Mouse (Mus musculus) neutrophil, adult 5-6 weeks (primary cell): ENCODE data around the gene Cd24a. TPM values are rescaled to one million over a fixed set of nuclear protein-coding genes. Genes with fewer than 3 reads are reported as not detected.

Experiments
- ATAC-seq: fragments of 151-379, 151-347 bp; 2 replicates; pipeline ENCODE4 v1.8.0; 2017; ENCODE audit warnings: mild to moderate bottlenecking, moderate TSS enrichment; ENCODE audit not compliant: insufficient number of reproducible peaks, poor library complexity, low FRiP score, severe bottlenecking; ENCODE audit errors: extremely low read depth
- total RNA-seq: library from RNA; stranded (forward); fragments of 200-1000 nt; gene quantifications from 2 replicates; pipeline ENCODE4 v1.2.3, GENCODE M21; 2017

Gene Cd24a
- total RNA-seq, 1 experiment from 2014 or later, result 713 TPM

DNA sequence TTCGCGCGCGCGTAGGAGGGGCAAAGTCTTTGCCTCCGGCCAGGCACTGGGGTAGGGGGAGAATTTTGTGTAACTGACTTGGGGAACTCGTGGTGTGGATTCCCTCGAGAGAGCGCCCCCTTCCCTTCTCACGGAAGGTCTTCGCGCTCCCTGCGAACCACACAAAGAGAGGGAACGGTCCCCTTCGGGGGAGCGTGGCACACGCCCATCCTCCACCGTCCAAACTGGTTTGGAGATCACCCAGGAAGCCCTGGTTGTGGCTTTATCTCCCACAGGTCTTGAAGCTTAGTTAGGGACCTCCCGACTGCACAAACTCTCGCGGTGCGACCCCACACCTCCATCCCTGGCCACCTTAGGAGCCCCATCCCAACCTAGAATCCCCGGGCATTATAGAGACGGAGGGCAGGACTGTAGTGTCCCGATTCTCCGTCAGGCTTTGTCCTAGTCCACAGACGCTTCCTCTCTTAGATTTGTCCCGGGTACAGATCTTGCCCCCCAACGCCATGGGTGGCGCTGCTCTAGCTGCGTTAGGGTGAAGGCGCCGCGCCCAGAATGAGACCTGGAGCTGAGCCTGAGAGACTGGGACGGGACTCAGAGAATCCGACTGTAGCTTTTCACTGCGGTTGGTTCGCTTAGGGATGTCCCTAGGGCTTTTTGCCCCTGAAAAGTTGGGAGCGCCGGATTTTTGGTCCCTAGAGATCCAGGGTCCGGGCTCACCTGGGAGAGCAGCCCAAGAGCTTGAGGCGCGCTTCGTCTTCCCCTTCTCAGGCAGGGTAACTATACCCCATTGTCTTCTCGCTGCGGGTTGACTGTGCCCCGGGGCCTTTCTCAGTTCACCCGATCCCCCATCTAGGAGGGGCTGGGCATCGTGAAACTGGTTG is 1.5 kb downstream of the Cd24a start:
- peak; percentile 7; the same call in 1 of the 2 replicates for ATAC-seq

DNA sequence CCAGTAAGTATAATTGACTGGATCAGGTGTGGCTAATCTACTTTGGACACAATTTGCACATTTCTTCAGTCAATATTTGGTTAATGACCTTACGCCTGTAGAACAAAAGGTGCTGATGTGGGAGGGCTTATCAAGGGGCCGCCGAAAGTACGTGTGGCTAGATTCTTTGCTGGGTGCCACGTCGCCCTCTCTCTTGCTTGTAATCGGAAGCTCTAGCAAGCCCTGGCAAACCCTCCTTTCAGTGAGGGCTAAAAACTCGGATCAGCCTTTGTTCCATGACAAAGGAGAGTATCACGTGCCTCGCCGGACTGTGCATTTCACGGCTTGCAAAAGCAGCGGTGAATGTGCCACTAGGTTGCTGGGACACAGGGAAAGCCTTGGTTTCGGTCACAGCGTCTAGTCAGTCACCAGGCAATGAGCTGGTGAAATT is 2.6 kb downstream of the Cd24a start:
- no peak for ATAC-seq

DNA sequence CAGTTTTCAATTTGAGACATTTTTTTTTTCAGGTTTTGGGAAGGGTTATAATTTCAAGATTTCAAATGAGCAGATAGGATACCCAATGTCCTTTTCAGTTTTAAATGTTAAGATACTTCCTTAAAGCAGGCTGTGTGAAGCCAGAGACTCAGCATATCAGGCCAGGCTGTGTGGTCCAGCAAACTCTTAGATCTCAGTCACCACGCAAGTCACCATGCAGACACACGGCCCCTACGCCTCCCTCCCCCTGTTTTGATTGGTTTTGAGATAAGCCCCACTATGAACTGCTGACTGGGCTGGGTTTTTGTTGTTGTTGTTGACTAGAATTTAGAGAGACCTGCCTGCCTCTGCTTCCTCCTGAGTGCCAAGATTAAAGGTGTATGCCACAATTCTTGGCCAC is 3.2 kb downstream of the Cd24a start:
- no peak for ATAC-seq

DNA sequence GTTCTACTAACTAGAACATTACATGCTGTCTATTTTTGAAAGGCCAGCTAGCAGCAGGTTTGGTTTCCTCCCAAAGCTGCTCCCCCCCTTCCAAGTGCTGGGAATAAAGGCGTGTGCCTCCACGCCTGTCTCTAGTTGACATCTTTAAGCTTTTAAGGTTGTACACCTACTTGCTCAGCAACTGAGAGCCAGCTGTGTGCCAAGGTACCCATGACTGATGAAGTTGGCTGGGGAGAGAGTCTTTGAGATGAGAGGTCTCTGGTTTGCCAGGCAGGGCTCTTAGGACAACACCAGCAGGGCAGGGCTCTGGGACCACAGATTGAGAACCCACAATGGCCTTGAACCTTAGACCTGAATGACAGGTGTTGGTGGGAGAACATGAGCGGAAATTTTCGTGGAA is 6.5 kb downstream of the Cd24a start:
- ATAC-seq, result no peak

DNA sequence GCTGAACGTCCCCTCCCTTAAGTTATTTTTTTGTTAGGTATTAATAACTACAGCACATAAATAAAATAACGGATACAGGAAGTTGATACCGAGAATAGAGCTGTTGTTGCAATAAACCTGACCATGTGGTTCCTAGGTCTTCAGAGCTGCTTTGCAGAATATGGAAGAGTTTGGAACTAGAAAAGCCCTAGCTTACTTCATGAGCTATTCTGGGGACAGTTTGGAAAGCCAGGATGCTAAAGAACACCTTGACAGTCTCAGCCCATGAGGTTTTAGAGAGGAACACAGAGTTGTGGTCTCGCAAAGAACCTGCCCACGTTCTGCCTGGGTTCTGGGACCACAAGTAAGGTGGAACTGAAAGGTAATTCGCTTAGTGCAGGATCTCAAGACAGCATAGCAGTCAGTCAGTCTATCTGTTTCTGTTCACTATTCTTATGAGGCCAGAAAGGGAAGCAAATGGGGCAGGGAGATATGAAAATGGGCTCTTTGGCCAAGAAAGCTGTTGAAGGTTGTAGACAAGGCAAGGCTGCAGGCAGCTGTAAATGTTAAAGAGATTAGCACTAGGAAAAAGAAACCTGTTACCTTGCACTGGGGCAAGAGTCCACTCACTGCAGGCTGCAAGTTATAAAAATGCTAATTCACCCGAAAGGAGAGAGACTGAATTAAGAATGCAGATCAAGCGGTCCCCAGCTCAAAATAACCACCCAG is 10.5 kb downstream of the Cd24a start:
- no peak for ATAC-seq

DNA sequence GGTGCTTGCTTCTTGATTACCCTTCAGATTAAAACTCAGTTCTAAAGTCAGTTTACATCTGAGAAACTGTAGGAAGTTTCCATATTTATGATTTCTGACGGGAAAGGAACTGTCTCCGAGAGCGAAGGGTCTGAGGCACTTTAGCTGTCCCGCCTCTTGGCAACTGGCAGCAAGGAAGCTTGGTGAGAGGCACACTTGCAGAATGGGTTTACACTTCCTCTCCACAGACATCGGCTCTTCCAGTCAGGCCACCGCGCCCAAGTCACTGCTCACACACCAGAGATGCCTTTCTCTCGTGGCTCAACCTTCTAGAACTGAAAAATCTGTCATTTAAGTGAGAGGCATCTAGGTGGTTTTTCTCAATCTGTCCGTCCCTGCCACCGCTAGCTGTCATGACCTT is 13.4 kb downstream of the Cd24a start:
- 0 out of 2 replicates have a peak, but pooled peaks have one; percentile 28 for ATAC-seq

DNA sequence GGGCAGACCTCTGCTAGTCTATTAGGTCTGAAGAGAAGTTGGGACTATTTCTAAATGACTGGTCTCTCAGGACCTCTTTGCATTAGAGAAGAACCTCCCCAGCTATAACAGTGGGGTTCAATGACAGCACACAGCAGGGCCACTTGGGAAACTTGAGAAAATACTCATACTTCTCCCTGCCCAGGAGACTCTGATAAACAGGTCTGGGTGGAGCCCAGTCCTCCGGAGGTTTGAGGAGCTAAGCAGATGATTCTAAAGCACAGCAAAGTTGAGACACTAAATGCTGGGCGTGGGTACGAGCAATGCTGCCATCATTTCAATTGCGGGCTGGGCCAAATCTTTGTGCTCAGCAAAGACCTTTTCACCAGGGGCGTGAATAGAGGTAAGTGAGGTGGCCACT is 15.1 kb downstream of the Cd24a start:
- no peak for ATAC-seq

DNA sequence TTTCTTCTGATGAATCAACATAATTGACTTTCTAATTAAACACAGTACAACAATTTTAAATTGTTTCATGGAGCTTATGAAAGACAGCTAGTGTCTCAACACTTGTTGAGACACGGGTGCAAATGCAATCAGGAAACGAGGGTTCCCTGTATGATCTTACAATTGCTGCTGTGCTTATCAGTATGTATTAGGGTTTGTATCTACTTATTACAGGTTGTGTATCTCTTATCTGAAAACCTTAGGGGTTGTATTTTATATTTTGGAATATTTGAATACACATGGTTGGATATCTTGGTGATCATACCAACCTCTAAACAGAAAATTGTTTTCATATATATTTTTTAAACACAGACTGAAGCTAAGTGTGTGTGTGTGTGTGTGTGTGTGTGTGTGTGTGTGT is 16.1 kb downstream of the Cd24a start:
- ATAC-seq, result no peak

DNA sequence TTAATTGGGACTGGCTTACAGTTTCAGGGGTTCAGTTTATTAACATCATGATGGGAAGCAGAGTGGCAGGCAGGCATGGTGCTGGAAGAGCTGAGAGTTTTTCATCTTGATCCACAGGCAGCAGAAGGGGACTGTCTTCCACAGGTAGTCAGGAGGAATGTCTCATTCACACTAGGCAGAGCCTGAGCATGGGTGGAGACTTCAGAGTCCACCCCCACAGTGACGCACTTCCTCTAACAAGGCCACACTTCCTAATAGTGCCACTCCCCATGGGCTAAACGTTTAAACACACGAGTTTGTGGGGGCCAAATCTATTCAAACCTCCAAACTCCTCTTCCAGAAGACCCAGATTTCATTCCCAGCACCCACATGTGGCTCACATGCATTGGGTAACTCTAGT is 16.8 kb downstream of the Cd24a start:
- no peak for ATAC-seq

DNA sequence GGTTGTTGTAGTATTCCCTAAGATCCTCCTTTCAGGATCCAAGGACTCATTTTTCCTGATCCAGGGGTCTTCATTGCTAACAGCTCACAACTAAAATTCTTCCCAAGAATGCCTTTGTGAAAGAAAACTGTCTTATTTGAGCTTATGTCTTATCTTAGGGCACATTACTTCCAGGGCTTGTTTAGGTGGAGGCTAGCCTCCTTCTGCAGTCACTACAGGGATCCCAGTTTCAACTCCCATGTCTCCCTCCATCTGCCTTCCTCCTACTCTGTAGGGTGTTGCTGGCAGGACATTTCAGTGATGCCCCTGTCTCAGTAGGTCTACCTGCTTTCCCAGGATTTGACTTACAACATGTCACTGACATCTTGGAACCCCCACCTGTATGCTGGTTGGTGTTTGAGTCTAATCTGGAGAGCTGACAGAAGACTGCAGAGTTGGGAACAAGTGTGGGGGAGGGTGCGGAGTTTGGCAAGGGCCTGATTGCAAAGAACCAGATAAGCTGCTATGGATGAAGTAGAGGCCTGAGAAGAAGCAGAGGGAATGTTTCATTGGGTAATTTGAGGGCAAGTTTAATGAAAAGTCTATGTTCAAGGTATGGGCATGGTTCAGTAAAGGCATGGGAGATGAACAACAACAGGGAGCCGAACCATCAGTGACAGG is 20.1 kb downstream of the Cd24a start:
- ATAC-seq, result no peak

DNA sequence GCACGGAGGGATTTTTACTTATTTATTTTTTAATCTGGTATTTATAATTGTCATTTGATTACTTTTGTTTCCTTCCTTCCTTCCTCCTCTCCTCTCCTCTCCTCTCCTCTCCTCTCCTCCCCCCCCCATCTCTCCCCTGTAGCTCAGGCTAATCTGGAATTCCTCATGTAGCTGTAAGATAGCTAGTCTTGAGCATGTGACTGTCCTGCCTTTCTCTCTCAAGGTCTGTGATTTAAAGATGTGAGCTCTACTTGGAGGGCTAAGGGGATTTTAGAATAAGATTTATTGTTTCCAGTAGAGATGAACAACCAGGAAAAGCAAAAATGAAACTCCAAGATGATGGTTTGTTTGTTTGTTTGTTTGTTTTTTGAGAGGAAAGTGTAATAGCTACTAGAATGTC is 23.0 kb downstream of the Cd24a start:
- ATAC-seq, result no peak

DNA sequence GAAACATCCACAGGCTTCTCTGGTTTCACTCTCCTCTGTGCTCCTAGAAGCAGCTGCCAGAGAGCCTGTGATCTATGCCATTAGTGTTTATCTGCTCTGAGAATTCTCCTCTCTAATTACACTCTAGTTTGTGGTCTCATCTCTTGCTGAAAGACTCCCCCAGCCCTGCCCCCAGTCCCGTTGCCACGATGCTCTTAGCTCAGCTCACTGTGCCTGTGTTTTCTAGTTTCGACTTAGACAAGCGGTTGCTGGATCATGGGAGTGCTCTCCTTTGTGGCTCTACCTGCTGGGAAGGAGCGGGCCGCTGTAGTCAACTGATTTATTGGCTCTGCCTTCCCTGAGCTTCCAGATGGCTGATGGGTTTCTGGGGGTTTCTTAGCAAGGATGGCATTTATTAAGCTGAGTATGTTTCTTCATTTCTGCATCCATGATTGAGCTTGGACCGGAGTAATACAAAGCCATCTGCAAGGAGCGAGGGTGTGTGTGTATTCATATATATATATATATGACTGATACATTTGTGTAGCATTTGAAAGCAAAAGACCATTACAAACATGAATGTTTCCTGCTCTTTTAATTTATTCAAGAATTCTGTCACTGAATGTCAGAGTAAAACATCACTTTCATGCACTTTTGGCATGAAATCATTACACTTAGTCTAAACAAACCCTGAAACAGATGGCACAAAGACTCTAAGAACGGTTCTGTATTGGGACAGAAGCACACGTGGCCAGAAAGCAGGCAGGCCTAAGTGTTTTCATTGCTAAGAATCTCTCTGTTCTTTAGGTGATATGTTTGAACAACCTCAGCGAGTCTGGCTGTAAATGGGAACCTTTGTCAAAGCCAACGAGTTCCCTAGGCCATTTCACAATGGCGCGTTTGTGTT is 23.7 kb downstream of the Cd24a start:
- ATAC-seq, result no peak

DNA sequence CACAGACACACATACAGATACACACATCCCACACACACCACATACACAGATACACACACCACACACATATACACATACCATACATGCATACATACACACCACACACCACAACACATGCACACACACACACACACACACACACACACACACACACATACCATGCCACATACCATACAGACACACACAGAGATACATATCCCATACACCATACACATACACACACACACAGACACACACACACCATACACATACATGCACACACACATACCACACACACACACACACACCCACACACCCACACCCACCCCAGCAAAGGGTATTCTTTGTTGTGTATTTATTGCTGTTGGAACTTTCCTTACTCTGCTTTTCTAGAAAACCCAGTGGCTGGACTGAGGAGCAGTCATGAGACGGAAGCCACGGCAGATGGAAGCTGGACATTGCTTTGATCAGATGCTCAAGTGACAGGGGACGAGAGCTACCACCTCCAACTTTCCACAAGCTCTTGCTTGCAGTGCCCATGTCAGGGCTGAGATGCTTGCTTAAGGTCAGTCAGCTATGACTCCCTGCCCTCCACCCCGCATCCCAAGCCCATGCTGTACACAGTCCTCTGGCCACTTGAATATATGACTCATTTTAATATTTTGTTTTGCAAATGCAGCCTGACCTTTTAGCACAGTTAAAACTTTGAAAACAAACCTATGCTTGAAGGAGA is 26.0 kb downstream of the Cd24a start:
- no peak for ATAC-seq

DNA sequence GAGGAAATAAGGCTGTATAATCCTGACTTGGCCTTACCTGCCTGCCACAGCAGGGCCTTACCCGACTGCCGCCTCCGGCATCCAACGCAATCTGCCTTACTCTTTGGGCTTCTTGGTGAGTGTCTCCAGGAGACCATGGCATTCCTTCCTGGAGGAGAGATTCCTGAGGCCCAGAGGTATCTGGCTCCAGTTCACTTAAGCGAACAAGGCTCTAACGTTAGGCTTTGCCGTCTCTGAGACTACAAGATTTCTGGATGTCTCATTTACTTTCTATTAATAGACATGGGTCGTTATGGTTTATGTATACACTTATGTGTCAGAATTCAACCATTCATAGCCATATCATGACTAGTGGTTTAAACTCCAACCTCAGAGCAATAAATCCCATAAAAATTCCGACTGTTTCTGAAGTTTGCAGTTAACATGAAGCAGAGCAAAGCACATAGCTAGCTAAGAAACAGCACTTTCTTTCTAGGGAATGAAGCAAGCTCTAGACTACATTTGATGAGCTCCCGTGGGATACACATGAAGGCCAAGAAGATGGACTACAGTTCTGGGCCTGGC is 26.7 kb downstream of the Cd24a start:
- ATAC-seq, result no peak

DNA sequence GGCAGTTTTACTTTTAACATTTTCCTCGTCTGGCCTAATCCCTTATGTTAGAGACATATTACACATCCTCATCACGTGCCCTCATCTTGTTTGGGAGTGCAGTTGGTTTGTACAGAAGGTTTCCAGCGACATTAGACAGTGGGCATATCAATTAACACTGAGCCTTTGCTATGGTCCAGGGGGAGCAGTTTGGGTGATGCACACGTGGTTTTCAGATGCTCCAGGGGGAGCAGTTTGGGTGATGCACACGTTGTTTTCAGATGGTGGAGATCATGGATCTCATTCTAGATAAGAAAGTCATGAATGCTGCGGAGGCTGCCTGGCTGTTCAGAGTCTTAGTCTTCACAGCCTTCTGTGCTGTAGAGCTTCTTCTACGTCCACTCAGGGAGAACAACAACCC is 27.8 kb downstream of the Cd24a start:
- ATAC-seq, result no peak

DNA sequence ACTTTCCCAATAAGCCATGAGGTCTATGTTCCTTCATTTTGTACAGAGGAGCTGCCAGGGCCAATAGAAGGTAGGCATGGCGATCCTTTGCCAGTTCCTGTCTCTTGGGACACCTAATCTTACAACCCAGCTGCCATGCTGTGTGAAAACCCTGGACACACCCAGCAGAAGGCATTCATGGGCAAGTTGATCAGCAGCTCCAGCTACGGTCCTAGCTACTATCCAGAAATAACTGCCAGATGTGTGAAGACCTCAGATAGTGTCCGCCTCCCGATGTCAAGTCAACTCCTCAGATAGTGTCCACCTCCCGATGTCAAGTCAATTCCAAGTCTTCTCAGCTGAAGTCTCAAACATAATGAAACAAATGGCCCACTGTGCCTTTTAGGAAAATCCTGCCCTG is 31.4 kb downstream of the Cd24a start:
- ATAC-seq, result no peak

DNA sequence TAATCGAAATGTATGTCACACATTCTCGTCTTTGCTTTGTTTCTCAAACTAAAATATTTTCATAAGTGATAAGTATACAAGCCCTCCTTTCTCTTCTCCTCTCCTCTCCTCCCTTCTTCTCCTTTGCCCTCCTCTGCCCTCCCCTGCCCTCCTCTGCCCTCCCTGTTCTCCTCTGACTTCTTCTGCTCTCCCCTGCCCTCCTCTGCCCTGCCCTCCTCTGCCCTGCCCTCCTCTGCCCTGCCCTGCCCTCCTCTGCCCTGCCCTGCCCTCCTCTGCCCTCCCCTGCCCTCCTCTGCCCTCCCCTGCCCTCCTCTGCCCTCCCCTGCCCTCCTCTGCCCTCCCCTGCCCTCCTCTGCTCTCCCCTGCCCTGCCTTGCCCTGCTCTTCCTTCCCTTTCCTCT is 31.9 kb downstream of the Cd24a start:
- ATAC-seq, result no peak

DNA sequence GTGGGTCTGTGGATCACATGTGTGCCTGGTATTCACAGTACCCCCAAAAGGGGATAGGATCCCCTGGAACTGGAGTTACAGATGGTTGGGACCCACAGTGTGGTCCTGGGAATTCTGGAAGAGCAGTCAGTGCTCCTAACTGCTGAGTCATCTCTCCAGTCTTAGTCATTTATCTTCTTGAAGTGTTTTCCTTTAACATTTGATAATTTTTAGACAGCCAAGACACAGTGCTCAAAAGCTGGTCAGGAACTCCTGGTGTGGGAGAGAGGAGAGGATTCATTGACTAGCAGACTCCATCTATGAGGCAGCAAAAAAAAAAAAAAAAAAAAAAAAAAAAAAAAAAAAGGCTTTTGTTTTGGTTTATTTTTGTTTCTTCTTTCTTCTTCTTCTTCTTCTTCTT is 33.0 kb downstream of the Cd24a start:
- no peak for ATAC-seq
